Comparison of ENCODE assay signal across 18 mouse cellular contexts in genomic region chr11:61793441-61793840, GRCm38 (mm10).
"Had no signal": no experiment of that assay in that cellular context is flagged by ENCODE, and none has a peak within 500 bp of the region (broad histone marks: within the 10 kb centered on the region; RNA-seq: fewer than 3 reads in every experiment).

No protein-coding gene starts in this region.

- H3K27me3 ChIP-seq: limb, embryonic 12.5 days; limb, embryonic 15.5 days; liver, embryonic 13.5 days; midbrain, embryonic 12.5 days; neural tube, embryonic 13.5 days had no signal

- H3K27ac ChIP-seq: kidney, postnatal 0 days; layer of hippocampus, adult 2 months; limb, embryonic 12.5 days; limb, embryonic 15.5 days; liver, embryonic 13.5 days; midbrain, embryonic 12.5 days; neural tube, embryonic 13.5 days had no signal

- H3K9me3 ChIP-seq: limb, embryonic 12.5 days; limb, embryonic 15.5 days; liver, embryonic 13.5 days; midbrain, embryonic 12.5 days; neural tube, embryonic 13.5 days had no signal

- H3K4me1 ChIP-seq: limb, embryonic 12.5 days; limb, embryonic 15.5 days; liver, embryonic 13.5 days; midbrain, embryonic 12.5 days; neural tube, embryonic 13.5 days had no signal

- H3K9ac ChIP-seq: limb, embryonic 12.5 days; limb, embryonic 15.5 days; liver, embryonic 13.5 days; midbrain, embryonic 12.5 days; neural tube, embryonic 13.5 days had no signal

- H3K4me3 ChIP-seq: layer of hippocampus, adult 2 months; limb, embryonic 12.5 days; limb, embryonic 15.5 days; liver, embryonic 13.5 days; midbrain, embryonic 12.5 days; myocyte; neural tube, embryonic 13.5 days had no signal

- DNase-seq: kidney, adult 2 months; kidney, postnatal 25 days; layer of hippocampus, adult 9-11 months; left cerebral cortex, postnatal 4 days; liver, embryonic 13.5 days; lung, adult 2 months; lung, postnatal 14 days; lung, postnatal 4 days; retina, postnatal 1 day; right cerebral cortex, postnatal 25 days; thymus, postnatal 36 days had no signal
